Mouse (Mus musculus) G1E (cell line): ENCODE measurements at regions not wholly inside any gene's neighbourhood (a gene's known extent, or its start where the extent isn't known, plus 50 kb on each side); places are given as distances from the start of the nearest gene placed in this dataset.

Experiments used
- CTCF ChIP-seq: IDR thresholded peaks from 2 replicates; pipeline ENCODE4 v1.5.1; 2012; ENCODE audit warnings: low read depth, low read length, inconsistent platforms, mixed read lengths
- GATA1 ChIP-seq: IDR thresholded peaks from 2 replicates; pipeline ENCODE4 v1.6.1; 2012; ENCODE audit warnings: borderline replicate concordance, low read length, inconsistent platforms, mixed read lengths
- GATA2 ChIP-seq: IDR thresholded peaks from 2 replicates; pipeline ENCODE4 v1.6.1; 2012; ENCODE audit warnings: low read depth, low read length, inconsistent platforms, borderline replicate concordance
- POLR2AphosphoS5 ChIP-seq: IDR thresholded peaks from 2 replicates; pipeline ENCODE4 v1.6.1; 2012; ENCODE audit warnings: low read depth, low read length, inconsistent platforms; ENCODE audit not compliant: insufficient replicate concordance
- TAL1 ChIP-seq: conservative IDR thresholded peaks from 2 replicates; pipeline ENCODE4 v1.6.1; 2012; ENCODE audit warnings: low read depth, low read length, inconsistent platforms, mixed read lengths

DNA sequence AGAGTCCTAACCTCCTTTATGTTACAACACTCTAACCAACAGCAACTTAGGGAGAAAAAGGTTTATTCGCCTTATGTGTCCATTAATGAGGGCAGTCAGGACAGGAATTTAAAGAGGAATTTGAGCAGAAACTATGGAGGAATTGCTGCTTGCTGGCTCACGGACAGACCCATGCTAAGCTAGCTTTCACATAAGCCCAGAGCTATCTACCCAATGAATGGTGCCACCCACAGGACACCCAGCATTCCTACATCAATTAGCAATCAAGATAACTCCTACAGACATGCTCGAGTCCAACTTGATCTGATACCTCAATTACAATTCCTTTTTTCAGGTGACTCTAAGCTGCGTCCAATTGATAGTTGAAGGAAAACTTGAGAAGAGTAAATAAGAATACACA, 1021.2 kb upstream of the Gm7489 start:
- TF ChIP-seq GATA1 = no peak
- no peak for TF ChIP-seq CTCF
- TF ChIP-seq POLR2AphosphoS5 = no peak
- no peak for TF ChIP-seq TAL1
- no peak for TF ChIP-seq GATA2
